In the genomic region with DNA sequence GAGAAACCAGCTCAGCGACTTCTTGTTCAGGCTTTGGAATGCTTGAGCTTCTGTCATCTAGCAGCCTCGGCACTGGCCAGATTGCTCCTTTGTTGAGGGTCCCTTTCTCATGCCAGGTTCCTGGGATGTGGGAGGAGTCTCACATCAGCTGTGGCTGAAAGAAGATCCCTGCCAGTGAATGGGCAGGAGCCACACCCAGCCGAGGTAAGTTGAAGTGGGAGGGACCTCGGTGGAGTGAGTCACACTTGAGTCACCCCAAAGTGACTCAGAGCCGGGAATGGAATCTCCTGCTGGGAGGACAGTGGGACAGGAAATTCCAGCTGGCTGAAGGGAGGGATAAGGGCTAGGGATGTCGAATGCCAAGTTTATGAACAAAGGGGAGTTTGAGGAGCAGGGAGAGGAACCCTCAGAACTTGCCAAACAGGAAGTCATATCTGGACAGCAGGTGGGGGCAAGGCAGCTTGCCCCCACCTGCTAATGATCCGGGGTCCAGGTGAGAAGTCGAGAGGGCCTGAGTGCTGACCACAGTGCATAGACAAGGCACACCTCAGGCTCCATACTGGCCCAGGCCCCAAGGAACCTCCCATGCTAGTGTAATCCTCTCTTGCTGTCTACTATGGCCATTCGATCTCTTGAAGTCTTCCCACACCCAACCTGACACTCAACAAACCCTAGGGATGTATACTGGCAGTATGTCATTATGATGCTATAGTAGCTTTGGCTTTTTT, we compare ENCODE assay signal across 8 mouse cellular contexts. TPM values are rescaled to one million over a fixed set of nuclear protein-coding genes. Genes with fewer than 3 reads are reported as not detected.
A peak's percentile ranks its signal among the peaks of the same experiment; 100 is the strongest.
DNase-seq lines count a peak whose midpoint lies in the region; ATAC-seq lines count a peak whose summit lies in the region.

No protein-coding gene starts in this region.

- no peaks in the 10 kb centered on the region for H3K9me3 ChIP-seq in limb, embryonic 11.5 days (ENCODE audit: control insufficient read depth, low read length)
- no peaks in the 10 kb centered on the region for H3K9me3 ChIP-seq in limb, embryonic 10.5 days (replicated peaks)

- no peak overlapping the region for H3K4me2 ChIP-seq in limb, embryonic 11.5 days (ENCODE audit: low read depth, severe bottlenecking)

- H3K4me1 ChIP-seq in limb, embryonic 11.5 days (ENCODE audit: control insufficient read depth, insufficient read depth, low read length) = no peaks in the 10 kb centered on the region
- peaks cover 9% of the 10 kb centered on the region for H3K4me1 ChIP-seq in limb, embryonic 10.5 days

- 13% methylated on average over 9 of the region's 9 CpGs for WGBS in limb, embryonic 11.5 days
- 18% methylated on average over 9 of the region's 9 CpGs for WGBS in limb, embryonic 10.5 days

- no peak overlapping the region for H3K4me3 ChIP-seq in limb, embryonic 11.5 days (ENCODE audit: low read depth, low read length)
- H3K4me3 ChIP-seq in limb, embryonic 10.5 days = no peak overlapping the region

- H3K27ac ChIP-seq in limb, embryonic 11.5 days (replicated peaks; ENCODE audit: low read depth, low read length) = no peak overlapping the region
- no peak overlapping the region for H3K27ac ChIP-seq in limb, embryonic 10.5 days

- H3K27me3 ChIP-seq in limb, embryonic 11.5 days (ENCODE audit: control insufficient read depth, insufficient read depth, low read length) = no peaks in the 10 kb centered on the region
- no peaks in the 10 kb centered on the region for H3K27me3 ChIP-seq in limb, embryonic 10.5 days (ENCODE audit: low read depth, poor library complexity, severe bottlenecking)

- DNase-seq in limb, embryonic 11.5 days (ENCODE audit: low spot score) = peak; percentile 33
- no peak for DNase-seq in limb, embryonic 10.5 days (ENCODE audit: low spot score)
- peak; percentile 54 for DNase-seq in adrenal gland, postnatal 25 days
- DNase-seq in gastrocnemius, postnatal 4 days (ENCODE audit: low spot score in 2 of 2) = peak; percentile 19
- DNase-seq in kidney, adult 8-10 months = peak; percentile 29 to 41
- DNase-seq in lung, postnatal 14 days = peak; percentile 58
- no peak for DNase-seq in layer of hippocampus, adult 8-10 months (ENCODE audit: low spot score in 2 of 2)
- DNase-seq in thymus, postnatal 10 days (ENCODE audit: low spot score in 2 of 2) = no peak

- H3K36me3 ChIP-seq in limb, embryonic 11.5 days (ENCODE audit: control insufficient read depth, insufficient read depth, low read length) = no peaks in the 10 kb centered on the region
- no peaks in the 10 kb centered on the region for H3K36me3 ChIP-seq in limb, embryonic 10.5 days

- no peak overlapping the region for H3K9ac ChIP-seq in limb, embryonic 11.5 days (ENCODE audit: low read length)

- ATAC-seq in limb, embryonic 11.5 days (ENCODE audit: insufficient number of reproducible peaks, low FRiP score, low TSS enrichment, low read depth) = no peak

RNA-seq across cellular contexts. Expression of a gene that starts 27.1 kb away (rescaled TPM):
- polyA plus RNA-seq in limb, embryonic 11.5 days (2014; fragmentation: Nextera tagmentation; extraction: Ambion mirVana) = 49.8 and 52.0 TPM in 2 replicates
- polyA plus RNA-seq in limb, embryonic 10.5 days (2016; fragmentation: Nextera tagmentation; extraction: Ambion mirVana) = 41.6 and 48.5 TPM in 2 replicates
- 81.8 and 83.5 TPM in 2 replicates for total RNA-seq in adrenal gland, postnatal 25 days (2021)
- total RNA-seq in gastrocnemius, postnatal 4 days (2021) = 10 to 100 TPM; 74.8 to 81.2 TPM
- 10 to 100 TPM; 57.9 to 64.6 (median 62.4) TPM for total RNA-seq in layer of hippocampus, adult 8-10 months (2022)

RNA-seq across cellular contexts. Expression of a gene that starts 31.6 kb away (rescaled TPM):
- 3,502 and 3,578 TPM in 2 replicates for polyA plus RNA-seq in limb, embryonic 11.5 days (2014; fragmentation: Nextera tagmentation; extraction: Ambion mirVana)
- 2,907 and 3,028 TPM in 2 replicates for polyA plus RNA-seq in limb, embryonic 10.5 days (2016; fragmentation: Nextera tagmentation; extraction: Ambion mirVana)
- total RNA-seq in adrenal gland, postnatal 25 days (2021) = 194 and 195 TPM in 2 replicates
- total RNA-seq in gastrocnemius, postnatal 4 days (2021) = 1,000 to 10,000 TPM; 1,063 to 1,068 TPM
- total RNA-seq in layer of hippocampus, adult 8-10 months (2022) = 100 to 1,000 TPM; 202 to 382 (median 276) TPM

Comparison
In these comparisons a context has a peak if more than half of its experiments do, and no peak if none do; other contexts are left out.
1. DNase-seq: peak in limb, embryonic 11.5 days (single experiment), adrenal gland, postnatal 25 days (single experiment), gastrocnemius, postnatal 4 days (2 of 2), kidney, adult 8-10 months (2 of 2) and lung, postnatal 14 days (single experiment); none in limb, embryonic 10.5 days (single experiment), layer of hippocampus, adult 8-10 months (0 of 2) and thymus, postnatal 10 days (0 of 2).